Mouse (Mus musculus): ENCODE measurements at regions not wholly inside any gene's neighbourhood (a gene's known extent, or its start where the extent isn't known, plus 50 kb on each side); places are given as distances from the start of the nearest gene placed in this dataset.

DNA sequence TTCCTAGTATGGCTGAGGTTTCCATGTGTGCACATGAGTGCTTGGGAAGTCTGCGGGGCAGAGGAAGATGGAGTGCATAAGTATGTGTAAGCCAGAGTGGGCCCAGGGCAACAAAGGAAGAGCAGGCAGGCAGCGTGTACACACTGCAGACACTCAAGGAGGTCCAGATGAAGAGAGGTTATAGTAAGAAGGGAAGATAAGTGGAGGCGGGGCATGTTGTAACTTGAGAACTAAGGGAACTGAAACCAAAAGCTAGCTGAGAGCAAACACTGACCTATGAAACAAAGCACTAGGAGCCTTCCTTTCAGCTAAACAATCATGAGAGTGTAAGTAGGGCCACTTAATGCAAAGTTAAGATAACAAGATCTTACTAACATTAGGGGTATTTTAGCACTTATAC is 249.3 kb upstream of the Thrb start:
- peaks cover 3% of the 10 kb centered on the region; the same call in 1 of the 2 replicates for H3K4me1 ChIP-seq (ENCODE audit: control insufficient read depth, insufficient read depth, low read length)
- TF ChIP-seq CTCF (IDR thresholded peaks at IDR 0.05; ENCODE audit: extremely low read depth, insufficient read depth, low read length) = no peak
- no peak for TF ChIP-seq POLR2A (IDR thresholded peaks at IDR 0.05; ENCODE audit: extremely low read depth, insufficient read depth, low read length)
- H3K4me3 ChIP-seq (ENCODE audit: insufficient read depth, low read length) = no peak overlapping the region
- no peak overlapping the region for H3K27ac ChIP-seq (ENCODE audit: insufficient read depth, low read length)

DNA sequence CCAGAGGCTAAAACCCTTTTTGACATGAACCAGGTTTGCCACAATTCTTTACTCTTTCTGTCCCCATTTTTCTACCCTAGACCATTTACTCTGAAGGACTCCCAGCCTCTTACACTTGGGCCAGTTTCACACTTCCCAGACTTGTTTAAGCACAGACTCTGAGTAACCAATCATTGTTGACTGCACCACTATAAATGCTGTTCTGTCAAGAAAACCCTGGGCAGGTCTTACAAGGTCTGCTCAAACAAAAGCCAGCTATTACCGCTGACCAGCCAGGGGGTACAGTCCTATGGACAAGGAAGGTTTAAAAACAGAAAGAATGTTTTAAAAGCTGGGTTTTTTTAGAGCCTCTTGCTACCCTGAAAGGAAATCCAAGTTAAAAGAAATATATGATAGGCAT is 248.8 kb upstream of the Thrb start:
- Histone ChIP-seq H3K27ac (ENCODE audit: insufficient read depth, low read length) (no peak overlapping the region), H3K4me1 (ENCODE audit: control insufficient read depth, insufficient read depth, low read length) (peaks cover 3% of the 10 kb centered on the region; the same call in 1 of the 2 replicates), H3K4me3 (ENCODE audit: insufficient read depth, low read length) (no peak overlapping the region)
- TF ChIP-seq CTCF (IDR thresholded peaks at IDR 0.05; ENCODE audit: extremely low read depth, insufficient read depth, low read length) (no peak), POLR2A (IDR thresholded peaks at IDR 0.05; ENCODE audit: extremely low read depth, insufficient read depth, low read length) (no peak)

DNA sequence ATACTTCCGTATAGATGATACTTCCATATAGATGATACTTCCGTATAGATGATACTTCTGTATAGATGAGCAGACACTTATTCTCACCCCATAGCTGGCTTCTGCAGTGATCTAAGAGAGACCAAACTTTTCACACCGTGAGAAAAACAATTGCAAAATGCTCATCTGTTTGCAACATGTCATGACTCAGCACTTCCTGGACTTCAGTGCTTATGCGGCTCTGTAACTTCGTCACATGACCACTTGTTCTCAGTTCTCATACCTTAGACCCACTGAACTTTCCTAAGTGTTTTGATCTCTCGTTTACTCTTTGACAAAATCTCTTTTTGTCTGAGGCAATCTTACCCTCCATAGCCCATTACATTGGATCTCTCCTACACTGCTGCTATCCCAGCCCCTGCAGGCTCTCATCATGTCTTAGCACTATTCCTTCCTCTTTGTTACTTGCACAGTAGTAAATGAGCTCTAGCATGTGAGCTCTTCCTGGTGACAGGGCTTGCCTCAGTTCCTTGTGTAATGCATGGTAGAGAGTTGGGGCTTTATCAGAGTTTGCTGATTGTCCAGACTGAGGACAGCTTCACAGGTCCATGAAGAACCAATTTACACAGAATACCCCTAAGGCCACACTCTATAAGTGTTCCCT is 245.7 kb upstream of the Thrb start:
- TF ChIP-seq CTCF (IDR thresholded peaks at IDR 0.05; ENCODE audit: extremely low read depth, insufficient read depth, low read length) (no peak), POLR2A (IDR thresholded peaks at IDR 0.05; ENCODE audit: extremely low read depth, insufficient read depth, low read length) (no peak)
- no peaks in the 10 kb centered on the region for H3K4me1 ChIP-seq (ENCODE audit: control insufficient read depth, insufficient read depth, low read length)
- H3K4me3 ChIP-seq (ENCODE audit: insufficient read depth, low read length) = no peak overlapping the region
- no peak overlapping the region for H3K27ac ChIP-seq (ENCODE audit: insufficient read depth, low read length)

DNA sequence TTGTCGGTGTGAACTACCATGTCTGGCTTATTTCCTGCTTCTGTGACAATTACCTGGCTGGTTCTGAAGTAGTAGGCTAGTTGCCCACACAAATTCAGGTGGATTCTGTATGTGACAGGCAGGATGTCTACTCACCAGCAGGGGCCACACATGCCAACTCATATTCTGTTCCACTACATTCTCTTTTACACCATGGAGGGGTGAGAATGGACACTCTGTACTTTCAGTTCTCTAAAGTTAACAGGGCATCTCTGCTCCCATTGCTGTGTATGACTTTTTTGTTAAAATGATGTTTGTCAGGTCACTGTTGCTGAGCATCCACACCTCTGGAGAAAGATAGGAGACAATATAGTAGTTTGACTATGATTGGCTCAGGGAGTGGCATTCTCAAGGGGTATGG is 232.3 kb upstream of the Thrb start:
- Histone ChIP-seq H3K27ac (ENCODE audit: insufficient read depth, low read length) (no peak overlapping the region), H3K4me1 (ENCODE audit: control insufficient read depth, insufficient read depth, low read length) (peaks cover 5% of the 10 kb centered on the region; the same call in 1 of the 2 replicates), H3K4me3 (ENCODE audit: insufficient read depth, low read length) (no peak overlapping the region)
- TF ChIP-seq CTCF (IDR thresholded peaks at IDR 0.05; ENCODE audit: extremely low read depth, insufficient read depth, low read length) = no peak
- TF ChIP-seq POLR2A (IDR thresholded peaks at IDR 0.05; ENCODE audit: extremely low read depth, insufficient read depth, low read length) = no peak

DNA sequence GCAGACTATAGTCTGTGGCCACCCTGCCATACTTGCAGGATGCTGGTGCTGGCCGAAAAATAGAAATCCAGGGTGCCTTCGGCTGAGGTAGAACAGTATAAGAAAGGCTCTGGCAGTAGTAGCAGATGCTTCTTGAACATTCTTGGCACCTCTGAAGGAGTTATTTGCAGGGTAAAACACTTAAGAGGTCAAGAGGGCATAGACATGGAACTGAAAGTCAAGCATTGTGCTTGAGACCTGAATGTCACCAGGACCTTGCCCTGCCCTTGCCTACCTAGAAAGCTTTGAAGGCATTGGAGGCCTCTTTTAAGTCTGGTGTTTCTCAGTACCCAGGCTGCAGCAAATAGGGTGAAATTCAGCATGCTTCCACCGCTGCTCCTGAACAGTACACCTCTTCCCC is 230.9 kb upstream of the Thrb start:
- peaks cover 5% of the 10 kb centered on the region; the same call in 1 of the 2 replicates for H3K4me1 ChIP-seq (ENCODE audit: control insufficient read depth, insufficient read depth, low read length)
- no peak overlapping the region for H3K4me3 ChIP-seq (ENCODE audit: insufficient read depth, low read length)
- no peak overlapping the region for H3K27ac ChIP-seq (ENCODE audit: insufficient read depth, low read length)
- TF ChIP-seq POLR2A (IDR thresholded peaks at IDR 0.05; ENCODE audit: extremely low read depth, insufficient read depth, low read length) = no peak
- TF ChIP-seq CTCF (IDR thresholded peaks at IDR 0.05; ENCODE audit: extremely low read depth, insufficient read depth, low read length) = no peak

DNA sequence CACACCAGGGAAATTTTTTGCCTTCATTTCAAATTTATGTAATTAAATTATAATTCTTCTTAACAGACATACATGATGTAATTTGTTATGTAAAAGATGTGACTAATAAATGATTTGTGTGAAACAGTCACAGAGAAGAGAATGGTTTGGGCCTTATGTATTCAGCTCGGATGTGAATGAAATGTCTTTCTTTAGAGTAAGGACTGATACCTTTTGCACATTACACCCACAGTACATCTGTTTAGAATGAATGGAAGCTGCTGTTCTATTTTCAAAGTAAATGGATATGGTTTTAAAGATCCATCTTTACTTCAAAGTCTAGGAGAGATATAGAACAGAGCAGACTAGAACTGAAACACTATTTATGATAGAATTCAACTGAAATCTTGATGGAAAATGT is 226.7 kb upstream of the Thrb start:
- Histone ChIP-seq H3K27ac (ENCODE audit: insufficient read depth, low read length) (no peak overlapping the region), H3K4me3 (ENCODE audit: insufficient read depth, low read length) (no peak overlapping the region), H3K4me1 (ENCODE audit: control insufficient read depth, insufficient read depth, low read length) (peaks cover 2% of the 10 kb centered on the region; the same call in 1 of the 2 replicates)
- no peak for TF ChIP-seq POLR2A (IDR thresholded peaks at IDR 0.05; ENCODE audit: extremely low read depth, insufficient read depth, low read length)
- TF ChIP-seq CTCF (IDR thresholded peaks at IDR 0.05; ENCODE audit: extremely low read depth, insufficient read depth, low read length) = no peak

DNA sequence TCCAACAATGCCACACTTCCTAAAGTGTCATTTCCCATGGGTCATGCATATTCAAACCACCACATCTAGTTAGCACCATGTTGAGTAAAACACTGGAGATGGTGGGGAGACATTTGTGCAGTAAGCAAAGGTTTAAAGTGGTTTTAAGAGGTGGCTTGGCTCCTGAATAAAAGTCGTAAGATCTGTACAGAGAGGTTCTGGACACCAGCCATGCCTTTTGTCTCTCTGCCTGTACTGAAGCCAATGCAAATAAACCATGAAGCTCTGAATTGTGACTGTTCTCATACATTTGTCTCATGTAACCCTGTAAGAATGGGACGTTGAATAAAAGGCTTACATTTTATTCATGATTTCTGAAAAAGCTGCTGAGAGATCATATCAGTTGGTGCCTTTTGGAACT is 202.1 kb upstream of the Thrb start:
- Histone ChIP-seq H3K27ac (ENCODE audit: insufficient read depth, low read length) (no peak overlapping the region), H3K4me3 (ENCODE audit: insufficient read depth, low read length) (no peak overlapping the region), H3K4me1 (ENCODE audit: control insufficient read depth, insufficient read depth, low read length) (no peaks in the 10 kb centered on the region)
- no peak for TF ChIP-seq POLR2A (IDR thresholded peaks at IDR 0.05; ENCODE audit: extremely low read depth, insufficient read depth, low read length)
- TF ChIP-seq CTCF (IDR thresholded peaks at IDR 0.05; ENCODE audit: extremely low read depth, insufficient read depth, low read length) = no peak

DNA sequence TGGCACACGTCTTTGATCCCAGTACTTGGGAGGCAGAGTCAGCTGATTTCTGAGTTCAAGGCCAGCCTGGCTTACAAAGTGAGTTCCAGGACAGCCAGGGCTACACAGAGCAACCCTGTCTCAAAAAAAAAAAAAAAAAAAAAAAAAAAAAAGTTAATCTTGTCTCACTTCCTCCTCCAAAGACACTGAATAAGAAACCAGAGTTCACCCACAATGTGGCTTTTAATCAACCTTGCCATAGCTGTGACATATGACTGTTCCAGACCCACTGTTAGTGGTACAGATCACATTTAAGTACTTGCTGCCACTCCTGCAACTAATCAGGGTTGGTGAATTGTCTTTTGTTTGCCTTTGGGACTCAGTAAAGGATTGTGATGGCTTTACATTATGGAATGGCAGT is 181.1 kb upstream of the Thrb start:
- Histone ChIP-seq H3K27ac (ENCODE audit: insufficient read depth, low read length) (no peak overlapping the region), H3K4me3 (ENCODE audit: insufficient read depth, low read length) (no peak overlapping the region), H3K4me1 (ENCODE audit: control insufficient read depth, insufficient read depth, low read length) (peaks cover 2% of the 10 kb centered on the region; the same call in 1 of the 2 replicates)
- TF ChIP-seq POLR2A (IDR thresholded peaks at IDR 0.05; ENCODE audit: extremely low read depth, insufficient read depth, low read length) = no peak
- TF ChIP-seq CTCF (IDR thresholded peaks at IDR 0.05; ENCODE audit: extremely low read depth, insufficient read depth, low read length) = no peak

DNA sequence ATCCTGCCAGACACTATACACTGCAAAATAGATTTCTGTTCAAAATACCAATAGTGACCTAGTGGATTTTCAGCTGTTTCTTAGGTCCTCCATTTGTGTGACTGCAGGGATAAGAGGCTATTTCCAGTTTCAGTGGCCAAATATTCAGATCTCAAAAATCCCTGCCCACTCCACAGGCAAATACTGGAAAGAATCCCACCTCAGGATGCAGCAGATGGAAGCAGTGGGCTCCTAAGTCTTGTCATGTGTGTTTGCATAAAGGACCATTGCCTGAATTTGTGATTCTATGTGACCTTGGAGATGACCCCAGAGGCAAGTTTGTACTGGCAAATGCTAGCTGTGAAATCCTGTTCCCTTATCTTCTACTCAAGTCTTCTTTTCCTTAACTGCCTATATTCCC is 175.2 kb upstream of the Thrb start:
- H3K4me3 ChIP-seq (ENCODE audit: insufficient read depth, low read length) = no peak overlapping the region
- H3K4me1 ChIP-seq (ENCODE audit: control insufficient read depth, insufficient read depth, low read length) = no peaks in the 10 kb centered on the region
- TF ChIP-seq CTCF (IDR thresholded peaks at IDR 0.05; ENCODE audit: extremely low read depth, insufficient read depth, low read length) (no peak), POLR2A (IDR thresholded peaks at IDR 0.05; ENCODE audit: extremely low read depth, insufficient read depth, low read length) (no peak)
- H3K27ac ChIP-seq (ENCODE audit: insufficient read depth, low read length) = no peak overlapping the region

DNA sequence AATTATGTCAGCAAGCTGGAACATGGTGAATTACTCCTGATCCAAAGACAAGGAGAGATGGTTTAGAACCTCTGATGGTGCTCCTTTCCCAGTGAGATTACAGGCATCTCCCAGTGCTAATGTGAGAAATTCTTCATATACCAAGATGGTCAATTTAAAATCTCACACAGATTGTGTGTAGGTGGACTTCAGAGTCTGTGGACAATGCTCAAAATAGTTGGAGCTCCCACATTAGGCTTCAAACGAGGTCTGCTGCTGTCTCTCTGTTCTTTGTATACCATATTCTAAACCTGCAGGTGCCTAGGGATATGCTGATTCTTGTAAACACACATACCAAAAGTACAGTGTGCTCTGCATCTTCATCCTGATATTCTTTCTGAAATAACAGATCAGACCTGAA is 146.3 kb upstream of the Thrb start:
- H3K27ac ChIP-seq (ENCODE audit: insufficient read depth, low read length) = no peak overlapping the region
- H3K4me1 ChIP-seq (ENCODE audit: control insufficient read depth, insufficient read depth, low read length) = no peaks in the 10 kb centered on the region
- TF ChIP-seq POLR2A (IDR thresholded peaks at IDR 0.05; ENCODE audit: extremely low read depth, insufficient read depth, low read length) (no peak), CTCF (IDR thresholded peaks at IDR 0.05; ENCODE audit: extremely low read depth, insufficient read depth, low read length) (no peak)

More for the DNA sequence above, 146.3 kb upstream of the Thrb start:
- H3K4me3 ChIP-seq (ENCODE audit: insufficient read depth, low read length) = no peak overlapping the region

Measured in cortical plate, adult 2 months (tissue).